Mouse (Mus musculus): ENCODE data around the gene Stx1b. TPM values are rescaled to one million over a fixed set of nuclear protein-coding genes. Genes with fewer than 3 reads are reported as not detected.

Stx1b gene
- 100 to 1,000 TPM; 449 to 456 TPM for total RNA-seq (2021)
- long read RNA-seq, experiment 1, full-length matches to known transcripts: 182 of 327 reads
- long read RNA-seq, experiment 1, partial matches to known transcripts: 10 of 327 reads
- long read RNA-seq, experiment 1, other reads (novel, unspliced or antisense): 135 of 327 reads
- long read RNA-seq, experiment 2, full-length matches to known transcripts: 154 of 270 reads
- long read RNA-seq, experiment 2, partial matches to known transcripts: 17 of 270 reads
- long read RNA-seq, experiment 2, other reads (novel, unspliced or antisense): 99 of 270 reads

GRCm38 (mm10) chr7:127824176-127824871 lies at the start of gene Stx1b, which contains the start of gene Stx4a:
Gene Stx1b (minus strand): TSS chr7:127824549.
Gene Stx4a (plus strand): TSS chr7:127824294.
- peak within 1 kb of the TSS; percentile 69 for H3K4me3 ChIP-seq
- DNase-seq (ENCODE audit: extremely low spot score in 1 of 2, low spot score in 2 of 2): peak; percentile 64 to 72
- intact Hi-C loops (cut with DNase I): loop anchor here (1.0 to 5.0 kb wide), 2 partner anchors 17 to 53 kb away; partner anchors contain the start of genes Zfp646 and Zfp668

GRCm38 (mm10) chr7:127870136-127870821 lies 45.9 kb upstream of the Stx1b start:
- TF ChIP-seq CTCF (IDR thresholded peaks at IDR 0.05): peak; percentile 6
- DNase-seq (ENCODE audit: extremely low spot score in 1 of 2, low spot score in 2 of 2): no peak
- no peak overlapping the region for H3K27ac ChIP-seq
- no peak overlapping the region for H3K4me3 ChIP-seq
- intact Hi-C loops (cut with DNase I): no loop called here

More at GRCm38 (mm10) chr7:127824176-127824871, at the start of gene Stx1b, which contains the start of gene Stx4a:
- H3K27ac ChIP-seq: peak within 1 kb of the TSS; percentile 94
- no peak for TF ChIP-seq CTCF (IDR thresholded peaks at IDR 0.05)

- no peak for DNase-seq (ENCODE audit: extremely low spot score in 1 of 2, low spot score in 2 of 2)
- H3K4me3 ChIP-seq: no peak overlapping the region
- H3K27ac ChIP-seq: peak overlapping the region; percentile 58
- intact Hi-C loops (cut with DNase I): loop anchor here (2.0 kb wide), 1 partner anchor 16 kb away; no protein-coding TSS in a partner anchor
- TF ChIP-seq CTCF (IDR thresholded peaks at IDR 0.05): no peak
Measured at GRCm38 (mm10) chr7:127869149-127869810, 44.9 kb upstream of the Stx1b start.

GRCm38 (mm10) chr7:127867641-127868040 lies 43.3 kb upstream of the Stx1b start:
- peak overlapping the region; percentile 47 for H3K27ac ChIP-seq
- intact Hi-C loops (cut with DNase I): loop anchor here (2.0 kb wide), 1 partner anchor 15 kb away; no protein-coding TSS in a partner anchor
- no peak overlapping the region for H3K4me3 ChIP-seq
- TF ChIP-seq CTCF (IDR thresholded peaks at IDR 0.05): no peak
- no peak for DNase-seq (ENCODE audit: extremely low spot score in 1 of 2, low spot score in 2 of 2)

GRCm38 (mm10) chr7:127866434-127866833 lies 42.1 kb upstream of the Stx1b start:
- intact Hi-C loops (cut with DNase I): no loop called here
- H3K4me3 ChIP-seq: no peak overlapping the region
- no peak for DNase-seq (ENCODE audit: extremely low spot score in 1 of 2, low spot score in 2 of 2)

GRCm38 (mm10) chr7:127858258-127858657 lies 33.9 kb upstream of the Stx1b start:
- TF ChIP-seq CTCF (IDR thresholded peaks at IDR 0.05): no peak
- no peak overlapping the region for H3K4me3 ChIP-seq
- DNase-seq (ENCODE audit: extremely low spot score in 1 of 2, low spot score in 2 of 2): no peak
- intact Hi-C loops (cut with DNase I): no loop called here
- H3K27ac ChIP-seq: no peak overlapping the region

More at GRCm38 (mm10) chr7:127866434-127866833, 42.1 kb upstream of the Stx1b start:
- no peak overlapping the region for H3K27ac ChIP-seq
- TF ChIP-seq CTCF (IDR thresholded peaks at IDR 0.05): no peak

GRCm38 (mm10) chr7:127850906-127851305 lies 26.6 kb upstream of the Stx1b start:
- no peak for DNase-seq (ENCODE audit: extremely low spot score in 1 of 2, low spot score in 2 of 2)
- intact Hi-C loops (cut with DNase I): no loop called here
- H3K4me3 ChIP-seq: no peak overlapping the region
- TF ChIP-seq CTCF (IDR thresholded peaks at IDR 0.05): no peak
- no peak overlapping the region for H3K27ac ChIP-seq

- no peak for DNase-seq (ENCODE audit: extremely low spot score in 1 of 2, low spot score in 2 of 2)
- Histone ChIP-seq H3K27ac (no peak overlapping the region), H3K4me3 (no peak overlapping the region)
- no peak for TF ChIP-seq CTCF (IDR thresholded peaks at IDR 0.05)
- intact Hi-C loops (cut with DNase I): no loop called here
Measured at GRCm38 (mm10) chr7:127849973-127850875, 25.9 kb upstream of the Stx1b start.

- H3K4me3 ChIP-seq: peak overlapping the region; percentile 67
- no peak for TF ChIP-seq CTCF (IDR thresholded peaks at IDR 0.05)
Measured at GRCm38 (mm10) chr7:127842001-127842718, 17.8 kb upstream of the Stx1b start.

More at GRCm38 (mm10) chr7:127842001-127842718, 17.8 kb upstream of the Stx1b start:
- DNase-seq (ENCODE audit: extremely low spot score in 1 of 2, low spot score in 2 of 2): peak; percentile 66 to 72
- intact Hi-C loops (cut with DNase I): no loop called here
- peak overlapping the region; percentile 97 for H3K27ac ChIP-seq

Data from left cerebral cortex, adult 2 months (tissue).